Mouse (Mus musculus) thymus, adult 2 months (tissue): ENCODE results near the gene Sptbn4.

ENCODE experiments used
- CTCF ChIP-seq: fragments of 200-500 bp; IDR thresholded peaks from 2 replicates; pipeline ENCODE4 v1.5.1; 2012; ENCODE audit warnings: mild to moderate bottlenecking, control low read depth, low read length, moderate library complexity, borderline replicate concordance; ENCODE audit not compliant: control insufficient read depth, poor library complexity, insufficient read depth; ENCODE audit errors: extremely low read depth
- POLR2A ChIP-seq: fragments of 200-500 bp; IDR thresholded peaks from 2 replicates; pipeline ENCODE4 v1.6.1; 2012; ENCODE audit warnings: mild to moderate bottlenecking, low read length, control low read depth, moderate library complexity; ENCODE audit not compliant: control insufficient read depth, poor library complexity, insufficient read depth; ENCODE audit errors: extremely low read depth

GRCm38 (mm10) chr7:27429135-27429534, 18.4 kb downstream of the Sptbn4 start:
- TF ChIP-seq CTCF = no peak
- TF ChIP-seq POLR2A = no peak
